Mouse (Mus musculus) myocyte (in vitro differentiated cells): ENCODE data around the gene Itih4.

ENCODE experiments used
- CEBPB ChIP-seq: IDR thresholded peaks from 2 replicates; pipeline ENCODE4 v1.6.1; 2011; ENCODE audit warnings: mild to moderate bottlenecking, moderate library complexity; ENCODE audit not compliant: poor library complexity, insufficient read depth, severe bottlenecking
- E2F4 ChIP-seq: IDR thresholded peaks from one replicate; pipeline ENCODE4 v1.6.1; 2011; ENCODE audit warnings: mild to moderate bottlenecking, control low read depth, moderate library complexity; ENCODE audit not compliant: insufficient read depth
- MAX ChIP-seq: IDR thresholded peaks from one replicate; pipeline ENCODE4 v1.6.1; 2011; ENCODE audit warnings: low read depth, mild to moderate bottlenecking, control low read depth
- MYOD1 ChIP-seq, 3 experiments: IDR thresholded peaks; one replicate each; pipeline ENCODE4 v1.6.1; 2011; ENCODE audit warnings: control low read depth in 2 of 3, low read depth in 2 of 3, mild to moderate bottlenecking in 2 of 3, moderate library complexity in 1 of 3; ENCODE audit not compliant: insufficient read length in 2 of 3, control insufficient read depth in 1 of 3
- MYOG ChIP-seq, 3 experiments: IDR thresholded peaks; one replicate each; pipeline ENCODE4 v1.6.1; 2011; ENCODE audit warnings: control low read depth in 2 of 3, low read depth in 2 of 3, mild to moderate bottlenecking in 2 of 3; ENCODE audit not compliant: insufficient read length in 2 of 3, control insufficient read depth in 1 of 3, insufficient read depth in 1 of 3
- POLR2A ChIP-seq: IDR thresholded peaks from one replicate; pipeline ENCODE4 v1.6.1; 2011; ENCODE audit warnings: low read depth, mild to moderate bottlenecking, control low read depth, moderate library complexity; ENCODE audit not compliant: insufficient read length
- POLR2AphosphoS2 ChIP-seq: IDR thresholded peaks from one replicate; pipeline ENCODE4 v1.6.1; 2011; ENCODE audit warnings: low read depth, control low read depth; ENCODE audit not compliant: insufficient read length
- REST ChIP-seq: IDR thresholded peaks from one replicate; pipeline ENCODE4 v1.6.1; 2011; ENCODE audit warnings: mild to moderate bottlenecking, control low read depth, moderate library complexity; ENCODE audit not compliant: insufficient read depth, insufficient read length
- SRF ChIP-seq: IDR thresholded peaks from one replicate; pipeline ENCODE4 v1.6.1; 2011; ENCODE audit warnings: low read depth; ENCODE audit not compliant: control insufficient read depth, insufficient read length
- TCF12 ChIP-seq: IDR thresholded peaks from one replicate; pipeline ENCODE4 v1.6.1; 2011; ENCODE audit warnings: mild to moderate bottlenecking, control low read depth; ENCODE audit not compliant: poor library complexity, insufficient read depth, severe bottlenecking
- TCF3 ChIP-seq: IDR thresholded peaks from one replicate; pipeline ENCODE4 v1.6.1; 2011; ENCODE audit warnings: low read depth, control low read depth; ENCODE audit not compliant: insufficient read length
- USF1 ChIP-seq: IDR thresholded peaks from one replicate; pipeline ENCODE4 v1.6.1; 2011; ENCODE audit warnings: low read depth, mild to moderate bottlenecking, control low read depth, moderate library complexity

DNA sequence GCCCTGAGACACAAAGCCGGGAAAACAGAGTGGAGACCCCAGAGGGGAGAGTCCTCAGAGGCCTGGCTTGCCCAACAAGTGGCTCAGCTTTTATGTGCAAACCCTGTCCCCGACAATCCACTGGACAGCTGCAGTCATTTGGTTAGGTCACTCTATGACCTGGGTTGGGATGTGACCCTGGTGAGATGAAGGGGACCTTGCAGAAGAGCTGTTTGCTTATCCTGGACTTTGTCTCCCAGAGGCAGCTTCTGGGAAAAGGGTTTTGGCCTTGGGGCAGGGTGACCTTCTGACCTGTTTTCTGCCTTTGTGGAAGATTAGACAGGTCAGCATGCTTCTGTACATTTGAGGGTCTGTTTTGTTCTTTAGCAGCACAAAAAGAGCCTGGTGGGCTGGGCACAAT, 58.5 kb downstream of the Itih4 start:
- TF ChIP-seq E2F4 (no peak), SRF (no peak), POLR2A (no peak), CEBPB (no peak), MYOG (IDR thresholded peaks at IDR 0.05; ENCODE audit: control insufficient read depth in 1 of 3, insufficient read depth in 1 of 3, insufficient read length in 2 of 3, low read depth in 2 of 3) (no peak), MAX (no peak), MYOD1 (IDR thresholded peaks at IDR 0.05; ENCODE audit: control insufficient read depth in 1 of 3, insufficient read length in 2 of 3, low read depth in 2 of 3) (no peak), REST (no peak), POLR2AphosphoS2 (no peak), USF1 (no peak), TCF12 (no peak), TCF3 (no peak)
